Mouse (Mus musculus) B cell, adult (primary cell): ENCODE results near the gene Zscan22. TPM values are rescaled to one million over a fixed set of nuclear protein-coding genes. Genes with fewer than 3 reads are reported as not detected.

Source experiments
- total RNA-seq: library from RNA; stranded (reverse); gene quantifications from 4 replicates; pipeline ENCODE4 v1.2.4, GENCODE M21; 2023; ENCODE audit not compliant: inconsistent age

The Zscan22 gene
- 12.3 to 14.5 TPM (median 13.4 TPM) in 4 replicates for total RNA-seq

DNA sequence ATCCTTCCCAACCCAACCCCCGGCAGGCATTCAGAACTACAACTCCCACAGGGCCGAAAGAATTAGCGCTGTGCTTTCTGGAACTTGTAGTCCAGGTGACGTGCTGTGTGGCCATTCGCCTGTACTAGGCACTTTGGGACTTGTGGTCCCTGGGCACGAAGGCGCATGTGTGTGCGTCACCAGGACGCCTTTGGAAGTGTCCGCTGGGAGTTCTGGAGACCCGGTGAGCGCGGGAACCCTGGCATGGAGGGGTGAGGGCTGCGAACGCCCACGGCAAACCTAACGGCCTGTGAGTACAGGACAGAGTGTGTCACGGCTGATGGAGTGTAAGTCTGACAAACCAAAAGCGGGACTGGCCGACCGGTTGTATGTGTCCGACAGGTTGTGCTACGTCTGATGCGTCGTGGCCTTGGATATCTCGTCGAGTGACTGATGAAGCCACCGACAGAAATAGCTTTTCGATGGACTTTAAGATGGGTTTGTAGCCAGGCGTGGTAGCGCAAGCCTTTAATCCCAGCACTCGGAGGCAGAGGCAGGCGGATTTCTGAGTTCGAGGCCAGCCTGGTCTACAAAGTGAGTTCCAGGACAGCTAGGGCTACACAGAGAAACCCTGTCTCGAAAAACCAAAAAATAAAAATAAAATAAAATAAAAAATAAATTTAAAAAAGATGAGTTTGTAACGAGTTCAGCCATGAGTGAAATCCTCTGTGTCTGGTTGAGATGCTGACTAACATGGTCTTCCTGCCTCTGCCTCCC, at the start of gene Zscan22:
Gene Zscan22 (plus strand): TSS at position 161 of the 756 bp plus-strand sequence.

GRCm38 (mm10) chr7:12880911-12881660, 16.5 kb upstream of the Zscan22 start, which contains the start of gene Zfp128:
TSS of gene Zfp128 (plus strand) at chr7:12881177.

GRCm38 (mm10) chr7:12921705-12922465, 24.3 kb downstream of the Zscan22 start, which contains the start of gene Rps5:
TSS of gene Rps5 (plus strand) at chr7:12922290.

DNA sequence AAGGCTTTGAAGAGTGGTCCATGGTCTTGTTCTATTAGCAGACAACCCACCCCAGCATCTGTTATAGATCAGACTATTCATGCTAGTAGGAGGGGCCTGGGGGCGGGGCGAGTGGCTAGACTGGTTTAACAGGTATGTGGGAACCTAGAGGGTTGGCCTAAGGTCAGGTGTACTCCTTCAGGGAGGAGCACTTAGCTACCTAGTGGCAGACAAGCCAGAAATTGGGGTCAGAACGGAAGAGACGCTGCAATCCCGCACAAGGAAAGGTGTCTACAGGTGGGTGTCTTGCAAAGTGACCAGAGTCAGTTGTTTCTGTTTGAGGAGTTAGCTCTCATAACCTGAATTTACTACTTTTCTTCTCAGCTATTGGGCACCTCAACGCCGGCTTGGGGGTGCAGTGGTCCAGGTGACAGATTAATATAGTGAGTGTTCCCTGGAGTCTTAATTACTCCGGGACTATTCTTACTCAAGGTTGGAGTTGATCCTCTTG, 29.6 kb downstream of the Zscan22 start, which contains the start of gene Rnf225:
Gene Rnf225 (plus strand): TSS at position 226 of the 490 bp plus-strand sequence.

Other genes starting within 250 kb of the Zscan22 start
- gene Vmn2r55, start 212.8 kb upstream of the Zscan22 start, total RNA-seq = not detected in 4 replicates
- not detected in 4 replicates for gene Vmn2r56, start 162.8 kb upstream of the Zscan22 start, total RNA-seq
- gene Zscan18, start 94.2 kb upstream of the Zscan22 start, total RNA-seq = 28.7 to 36.2 TPM (median 31.8 TPM) in 4 replicates
- gene Zfp329, start 79.0 kb upstream of the Zscan22 start, total RNA-seq = 8.4 to 10.4 TPM (median 9.0 TPM) in 4 replicates
- 98.9 to 124 TPM (median 114 TPM) in 4 replicates for gene Zfp110, start 63.1 kb upstream of the Zscan22 start, total RNA-seq
- gene Zfp128, start 16.6 kb upstream of the Zscan22 start, total RNA-seq = 1.8 to 2.8 TPM (median 2.4 TPM) in 4 replicates
- gene Rps5, start 24.5 kb downstream of the Zscan22 start, total RNA-seq = 2,171 to 2,345 TPM (median 2,206 TPM) in 4 replicates
- gene Rnf225, start 29.6 kb downstream of the Zscan22 start, total RNA-seq = 0.72 to 0.93 TPM (median 0.88 TPM) in 4 replicates
- gene Zfp324, start 68.0 kb downstream of the Zscan22 start, total RNA-seq = 3.4 to 4.0 TPM (median 3.8 TPM) in 4 replicates
- 8.2 to 10.2 TPM (median 9.2 TPM) in 4 replicates for gene Zfp446, start 80.0 kb downstream of the Zscan22 start, total RNA-seq
- gene Slc27a5, start 100.4 kb downstream of the Zscan22 start, total RNA-seq = not detected in 4 replicates
- gene Trim28, start 101.3 kb downstream of the Zscan22 start, total RNA-seq = 355 to 399 TPM (median 376 TPM) in 4 replicates
- gene Zbtb45, start 112.2 kb downstream of the Zscan22 start, total RNA-seq = 4.4 to 8.6 TPM (median 5.6 TPM) in 4 replicates
- gene Chmp2a, start 137.0 kb downstream of the Zscan22 start, total RNA-seq = 92.4 to 120 TPM (median 103 TPM) in 4 replicates
- gene Ube2m, start 140.5 kb downstream of the Zscan22 start, total RNA-seq = 83.4 to 96.0 TPM (median 89.6 TPM) in 4 replicates
- 0.51 to 0.87 TPM (median 0.72 TPM) in 4 replicates for gene Mzf1, start 156.9 kb downstream of the Zscan22 start, total RNA-seq
- gene Vmn1r85, start 197.4 kb downstream of the Zscan22 start, total RNA-seq = not detected in 4 replicates
- not detected in 4 replicates for gene Vmn1r86, start 222.1 kb downstream of the Zscan22 start, total RNA-seq
- gene Vmn1r87, start 242.3 kb downstream of the Zscan22 start, total RNA-seq = not detected in 4 replicates